Comparison of ENCODE assay signal across 11 mouse cellular contexts in genomic region chr1:133977260-133977659, GRCm38 (mm10). TPM values are rescaled to one million over a fixed set of nuclear protein-coding genes. Genes with fewer than 3 reads are reported as not detected.
DNase-seq lines count a peak whose midpoint lies in the region; ATAC-seq and TF ChIP-seq lines count a peak whose summit lies in the region.
"Had no signal": no experiment of that assay in that cellular context is flagged by ENCODE, and none has a peak within 500 bp of the region (broad histone marks: within the 10 kb centered on the region; RNA-seq: fewer than 3 reads in every experiment).

No protein-coding gene starts in this region.

- no peak for TF ChIP-seq CTCF in forebrain, postnatal 0 days (IDR thresholded peaks at IDR 0.05; ENCODE audit: low read depth)
- TF ChIP-seq CTCF in stomach, postnatal 0 days (IDR thresholded peaks at IDR 0.05; ENCODE audit: low read depth): no peak

- H3K4me3 ChIP-seq in forebrain, postnatal 0 days (ENCODE audit: low read depth, low read length): no peak overlapping the region
- no peak overlapping the region for H3K4me3 ChIP-seq in forebrain, embryonic 12.5 days (replicated peaks)
- no peak overlapping the region for H3K4me3 ChIP-seq in stomach, postnatal 0 days (ENCODE audit: low read depth, low read length)
- H3K4me3 ChIP-seq: heart, embryonic 15.5 days; midbrain, embryonic 10.5 days had no signal

- peak; percentile 16 for DNase-seq in forebrain, postnatal 0 days
- peak; percentile 53 for DNase-seq in urinary bladder, postnatal 14 days (ENCODE audit: low spot score)
- no peak for DNase-seq in urinary bladder, postnatal 4 days (ENCODE audit: low spot score in 2 of 2)
- DNase-seq in heart, adult 9 months (ENCODE audit: low spot score in 2 of 2): peak; percentile 61 to 69
- peak; percentile 12 for DNase-seq in stomach, postnatal 0 days (ENCODE audit: low spot score)
- no peak for DNase-seq in thymus, postnatal 4 days
- DNase-seq in urinary bladder, postnatal 10 days (ENCODE audit: low spot score): no peak

- H3K36me3 ChIP-seq in forebrain, postnatal 0 days (ENCODE audit: insufficient read depth): no peaks in the 10 kb centered on the region
- H3K36me3 ChIP-seq in forebrain, embryonic 12.5 days (replicated peaks): no peaks in the 10 kb centered on the region
- H3K36me3 ChIP-seq in stomach, postnatal 0 days (ENCODE audit: control insufficient read depth, insufficient read depth, low read length): no peaks in the 10 kb centered on the region
- H3K36me3 ChIP-seq: heart, embryonic 15.5 days; midbrain, embryonic 10.5 days had no signal

- ATAC-seq in forebrain, postnatal 0 days: no peak
- ATAC-seq in forebrain, embryonic 12.5 days (ENCODE audit: low FRiP score): no peak
- ATAC-seq in stomach, postnatal 0 days (ENCODE audit: low FRiP score, low TSS enrichment): no peak

- 56% methylated on average over 7 of the region's 7 CpGs for WGBS in forebrain, postnatal 0 days
- 91% methylated on average over 7 of the region's 7 CpGs for WGBS in forebrain, embryonic 12.5 days
- WGBS in stomach, postnatal 0 days: 55% methylated on average over 7 of the region's 7 CpGs

- no peaks in the 10 kb centered on the region for H3K4me1 ChIP-seq in forebrain, postnatal 0 days (ENCODE audit: insufficient read depth)
- H3K4me1 ChIP-seq in forebrain, embryonic 12.5 days: peaks cover 13% of the 10 kb centered on the region
- H3K4me1 ChIP-seq in stomach, postnatal 0 days (replicated peaks; ENCODE audit: control insufficient read depth, insufficient read depth): peaks cover 10% of the 10 kb centered on the region; the same call in 1 of the 2 replicates

- H3K9ac ChIP-seq in forebrain, postnatal 0 days: no peak overlapping the region
- H3K9ac ChIP-seq in forebrain, embryonic 12.5 days: no peak overlapping the region
- no peak overlapping the region for H3K9ac ChIP-seq in stomach, postnatal 0 days (ENCODE audit: low read length)
- H3K9ac ChIP-seq: heart, embryonic 15.5 days had no signal

- H3K9me3 ChIP-seq in forebrain, postnatal 0 days (ENCODE audit: low read length): no peaks in the 10 kb centered on the region
- H3K9me3 ChIP-seq in forebrain, embryonic 12.5 days: no peaks in the 10 kb centered on the region
- no peaks in the 10 kb centered on the region for H3K9me3 ChIP-seq in stomach, postnatal 0 days (ENCODE audit: control insufficient read depth, low read length)
- H3K9me3 ChIP-seq: heart, embryonic 15.5 days; midbrain, embryonic 10.5 days had no signal

- no peak overlapping the region for H3K4me2 ChIP-seq in forebrain, postnatal 0 days (ENCODE audit: low read depth)
- no peak overlapping the region for H3K4me2 ChIP-seq in forebrain, embryonic 12.5 days
- H3K4me2 ChIP-seq in stomach, postnatal 0 days (replicated peaks; ENCODE audit: low read depth): no peak overlapping the region
- H3K4me2 ChIP-seq: heart, embryonic 15.5 days had no signal

- TF ChIP-seq EP300 in stomach, postnatal 0 days (optimal IDR thresholded peaks at IDR 0.05): no peak

- H3K27ac ChIP-seq in forebrain, postnatal 0 days (ENCODE audit: low read depth, low read length): no peak overlapping the region
- H3K27ac ChIP-seq in forebrain, embryonic 12.5 days: no peak overlapping the region
- H3K27ac ChIP-seq in stomach, postnatal 0 days (replicated peaks): no peak overlapping the region
- H3K27ac ChIP-seq: heart, embryonic 15.5 days; midbrain, embryonic 10.5 days had no signal

- H3K27me3 ChIP-seq in forebrain, postnatal 0 days (ENCODE audit: insufficient read depth, low read length): no peaks in the 10 kb centered on the region
- H3K27me3 ChIP-seq in forebrain, embryonic 12.5 days: no peaks in the 10 kb centered on the region
- no peaks in the 10 kb centered on the region for H3K27me3 ChIP-seq in stomach, postnatal 0 days (ENCODE audit: control insufficient read depth, insufficient read depth, low read length)
- H3K27me3 ChIP-seq: heart, embryonic 15.5 days had no signal

RNA-seq across cellular contexts. Expression of gene Prelp, which starts 56.0 kb away (rescaled TPM):
- 1.8 and 2.4 TPM in 2 replicates for total RNA-seq in forebrain, postnatal 0 days (2014; rRNA removed)
- 3.8 and 5.0 TPM in 2 replicates for polyA plus RNA-seq in forebrain, postnatal 0 days (2015; fragmentation: Nextera tagmentation; extraction: Ambion mirVana)
- polyA plus RNA-seq in forebrain, embryonic 12.5 days (2016; fragmentation: Nextera tagmentation; extraction: Ambion mirVana): 2.0 and 2.1 TPM in 2 replicates
- 4.7 and 5.3 TPM in 2 replicates for polyA plus RNA-seq in stomach, postnatal 0 days (2015; fragmentation: Nextera tagmentation; extraction: Ambion mirVana)
- total RNA-seq: neutrophil, adult 5-6 weeks had no signal

RNA-seq across cellular contexts. Expression of gene Fmod, which starts 59.8 kb away (rescaled TPM):
- 7.0 and 14.2 TPM in 2 replicates for total RNA-seq in forebrain, postnatal 0 days (2014; rRNA removed)
- 14.7 and 19.6 TPM in 2 replicates for polyA plus RNA-seq in forebrain, postnatal 0 days (2015; fragmentation: Nextera tagmentation; extraction: Ambion mirVana)
- 2.2 and 3.3 TPM in 2 replicates for polyA plus RNA-seq in forebrain, embryonic 12.5 days (2016; fragmentation: Nextera tagmentation; extraction: Ambion mirVana)
- polyA plus RNA-seq in stomach, postnatal 0 days (2015; fragmentation: Nextera tagmentation; extraction: Ambion mirVana): 7.9 and 9.0 TPM in 2 replicates
- total RNA-seq: neutrophil, adult 5-6 weeks had no signal

Comparison
In these comparisons a context has a peak if more than half of its experiments do, and no peak if none do; other contexts are left out.
1. DNase-seq: peak in forebrain, postnatal 0 days (single experiment), urinary bladder, postnatal 14 days (single experiment), heart, adult 9 months (2 of 2) and stomach, postnatal 0 days (single experiment); none in urinary bladder, postnatal 4 days (0 of 2), thymus, postnatal 4 days (single experiment) and urinary bladder, postnatal 10 days (single experiment).